Mouse (Mus musculus) brain, embryonic 14.5 days (tissue): ENCODE results near the gene Gbf1.

ENCODE experiments used
- CTCF ChIP-seq: fragments of 200-500 bp; IDR thresholded peaks from 2 replicates; pipeline ENCODE4 v1.5.1; 2012; ENCODE audit warnings: inconsistent platforms, mild to moderate bottlenecking, moderate library complexity, borderline replicate concordance; ENCODE audit not compliant: insufficient read depth, insufficient read length; ENCODE audit errors: extremely low read depth
- POLR2A ChIP-seq: fragments of 200-500 bp; IDR thresholded peaks from 2 replicates; pipeline ENCODE4 v1.6.1; 2012; ENCODE audit warnings: mild to moderate bottlenecking, inconsistent platforms, borderline replicate concordance; ENCODE audit not compliant: poor library complexity, insufficient read depth, insufficient read length, severe bottlenecking; ENCODE audit errors: extremely low read depth

DNA sequence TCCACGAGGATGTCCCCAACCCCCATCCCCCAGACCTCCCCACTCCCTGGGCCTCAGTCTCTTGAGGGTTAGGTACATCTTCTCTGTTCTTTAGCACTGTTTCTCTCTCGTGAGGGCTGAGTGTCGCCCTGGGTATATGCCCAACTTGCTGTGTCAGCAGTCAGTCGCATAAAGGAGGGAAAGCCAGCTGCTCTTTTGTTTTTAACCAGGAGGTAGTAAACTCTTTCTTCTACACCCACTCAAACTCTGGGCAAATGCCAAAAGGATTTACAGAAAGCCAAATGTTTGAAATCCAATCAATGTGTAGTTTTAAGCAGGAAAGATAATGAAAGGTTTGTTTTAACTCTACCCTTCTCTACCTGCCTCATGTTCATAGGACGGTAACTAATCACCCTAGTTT lies 24.7 kb downstream of the Gbf1 start:
- TF ChIP-seq CTCF, result no peak
- TF ChIP-seq POLR2A, result no peak
